Mouse (Mus musculus) heart, embryonic 16.5 days (tissue): ENCODE measurements around the gene Uap1. TPM values are rescaled to one million over a fixed set of nuclear protein-coding genes. Genes with fewer than 3 reads are reported as not detected.

Source experiments
- ATAC-seq: fragments of 200-750 bp; cut with Nextera tagmentation; replicated peaks from 2 replicates; pipeline ENCODE4 v1.8.0; 2017; ENCODE audit warnings: moderate number of reproducible peaks; ENCODE audit not compliant: insufficient read depth, low FRiP score; ENCODE audit errors: extremely low read depth
- H3K27ac ChIP-seq: fragments of 300-500 bp; sonication (generic); 2 replicates; pipeline ENCODE4 v1.5.1; 2014; ENCODE audit warnings: mild to moderate bottlenecking, low read length, control low read depth, moderate library complexity
- H3K27me3 ChIP-seq: fragments of 300-500 bp; sonication (generic); 2 replicates; pipeline ENCODE4 v1.6.1; 2014; ENCODE audit warnings: low read length, mixed read lengths; ENCODE audit not compliant: control insufficient read depth, insufficient read depth
- H3K36me3 ChIP-seq: fragments of 300-500 bp; sonication (generic); 2 replicates; pipeline ENCODE4 v1.6.1; 2014; ENCODE audit not compliant: control insufficient read depth, insufficient read depth
- H3K4me1 ChIP-seq: fragments of 300-500 bp; sonication (generic); 2 replicates; pipeline ENCODE4 v1.6.1; 2014; ENCODE audit warnings: low read length, mixed read lengths; ENCODE audit not compliant: control insufficient read depth, insufficient read depth
- H3K4me2 ChIP-seq: fragments of 300-500 bp; sonication (generic); 2 replicates; pipeline ENCODE4 v1.6.1; 2014; ENCODE audit warnings: low read depth, mild to moderate bottlenecking, control low read depth, low read length
- H3K4me3 ChIP-seq: fragments of 300-500 bp; sonication (generic); 2 replicates; pipeline ENCODE4 v1.5.1; 2014; ENCODE audit warnings: mild to moderate bottlenecking, control low read depth, low read length
- H3K9ac ChIP-seq: fragments of 300-500 bp; sonication (generic); 2 replicates; pipeline ENCODE4 v1.6.1; 2014; ENCODE audit warnings: low read length, control low read depth
- H3K9me3 ChIP-seq: fragments of 300-500 bp; sonication (generic); replicated peaks from 2 replicates; pipeline ENCODE4 v1.6.1; 2016; ENCODE audit warnings: low read length; ENCODE audit not compliant: control insufficient read depth
- WGBS: fragments of 180-500 bp; shearing (Covaris S2); extraction: QIAGEN DNeasy Blood & Tissue Kit; methylation state at CpG from one replicate; pipeline ENCODE4 v1.1.7; 2014; 5-methylcytosine and 5-hydroxymethylcytosine counted together
- polyA plus RNA-seq: library from polyadenylated mRNA; unstranded; fragments of >200 nt; fragmentation: Nextera tagmentation; extraction: Ambion mirVana; gene quantifications from 2 replicates; pipeline ENCODE4 v1.2.1, GENCODE M21; 2015

Uap1 gene
- polyA plus RNA-seq, 1 experiment from 2014 or later, result 48.8 TPM

DNA sequence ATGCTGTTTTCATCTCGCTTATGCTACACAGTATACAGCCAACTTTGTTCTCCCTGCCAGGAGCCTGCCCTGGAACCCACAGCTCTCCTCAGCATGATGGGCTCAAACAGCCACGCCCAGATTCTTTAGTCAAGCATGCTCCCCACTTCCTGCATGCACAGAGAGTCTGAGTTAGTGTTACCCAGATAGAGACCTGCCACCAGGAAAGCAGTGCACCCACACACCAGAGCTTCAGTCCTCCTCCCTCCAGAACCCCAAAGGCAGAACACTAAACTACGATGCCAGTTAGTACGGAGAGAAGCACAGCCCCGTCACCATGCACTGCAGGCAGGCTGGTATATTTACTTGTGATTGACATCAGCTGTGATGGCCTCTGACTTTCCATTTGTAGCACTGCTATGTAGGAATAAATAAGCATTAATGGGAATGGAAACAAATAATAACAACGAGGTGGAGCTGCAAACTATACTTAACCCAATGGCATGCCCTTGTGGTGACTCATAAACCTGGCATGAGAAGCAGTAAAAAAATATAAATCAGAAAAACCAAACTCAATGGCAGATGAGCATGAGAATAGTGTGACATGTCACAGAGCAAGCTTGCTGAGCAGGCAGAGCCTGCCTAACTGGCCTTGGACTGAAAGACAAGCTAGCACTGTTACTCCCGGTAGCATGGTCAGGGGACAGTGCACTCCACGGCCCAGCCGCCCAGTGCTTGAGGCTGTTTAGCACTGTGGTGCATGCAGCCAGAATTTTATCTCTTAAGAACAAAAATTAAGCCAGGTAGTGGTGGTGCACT is 26.9 kb downstream of the Uap1 start:
- no peak for ATAC-seq
- Histone ChIP-seq H3K9me3 (no peaks in the 10 kb centered on the region), H3K9ac (no peak overlapping the region), H3K27ac (no peak overlapping the region), H3K4me2 (no peak overlapping the region), H3K4me1 (peaks cover 7% of the 10 kb centered on the region; the same call in 1 of the 2 replicates), H3K27me3 (no peaks in the 10 kb centered on the region), H3K4me3 (no peak overlapping the region), H3K36me3 (peaks cover 29% of the 10 kb centered on the region)
- 73% methylated on average over 9 of the region's 9 CpGs for WGBS

DNA sequence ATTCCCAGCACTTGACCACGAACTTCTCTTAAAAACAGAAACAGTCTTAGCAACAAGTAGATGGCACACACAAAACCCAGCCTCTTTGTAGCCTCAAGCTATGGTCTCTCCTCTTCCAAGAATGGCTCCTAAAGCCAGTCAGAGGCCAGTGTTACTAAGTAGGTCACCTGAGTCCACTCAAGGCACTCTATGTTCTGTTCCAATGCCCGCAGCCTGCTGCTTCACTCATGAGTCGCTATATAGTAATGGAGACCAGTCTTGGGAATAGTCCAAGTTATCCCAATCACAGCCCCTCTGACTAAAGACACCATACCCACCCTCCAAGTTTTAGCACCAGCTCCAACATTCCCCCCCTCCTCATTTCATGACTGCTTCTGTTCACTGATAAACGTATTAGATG is 29.2 kb downstream of the Uap1 start:
- no peak for ATAC-seq
- H3K9ac ChIP-seq, result no peak overlapping the region
- H3K4me2 ChIP-seq, result no peak overlapping the region
- WGBS, result 84% methylated on average over 4 of the region's 4 CpGs
- no peaks in the 10 kb centered on the region for H3K27me3 ChIP-seq
- H3K36me3 ChIP-seq, result peaks cover 33% of the 10 kb centered on the region
- no peak overlapping the region for H3K4me3 ChIP-seq
- peaks cover 7% of the 10 kb centered on the region; the same call in 1 of the 2 replicates for H3K4me1 ChIP-seq
- H3K27ac ChIP-seq, result no peak overlapping the region
- no peaks in the 10 kb centered on the region for H3K9me3 ChIP-seq

DNA sequence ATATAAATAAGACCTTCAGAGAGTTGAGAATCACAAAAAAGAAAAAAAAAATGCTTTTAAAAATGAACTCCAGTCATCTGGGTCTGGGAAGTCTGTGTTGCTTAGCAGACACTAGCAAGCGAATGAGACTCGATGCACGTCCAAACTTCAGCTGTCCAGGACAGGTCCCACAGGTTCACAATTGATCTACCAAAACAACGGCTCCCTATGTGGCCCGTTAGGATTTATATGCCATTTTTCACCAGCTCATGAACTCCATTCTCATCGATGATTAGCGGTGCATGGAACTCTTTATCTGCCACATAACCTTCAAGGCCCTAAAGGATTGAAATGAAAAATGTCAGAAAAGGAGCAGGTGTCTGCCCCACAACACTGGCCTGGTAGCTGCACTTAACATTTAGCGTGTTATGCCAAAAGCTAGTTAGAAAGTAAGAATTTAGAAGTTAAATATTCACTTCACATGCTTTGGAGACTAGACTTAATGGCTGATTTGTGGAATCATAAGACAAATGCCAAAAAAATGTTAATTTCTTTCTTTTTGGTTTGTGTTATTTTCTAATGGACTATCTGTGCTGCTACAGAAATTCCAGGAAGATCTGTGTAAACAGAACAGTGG is 32.4 kb downstream of the Uap1 start:
- H3K4me1 ChIP-seq, result peaks cover under 1% of the 10 kb centered on the region; the same call in 1 of the 2 replicates
- ATAC-seq, result no peak
- no peaks in the 10 kb centered on the region for H3K27me3 ChIP-seq
- 92% methylated on average over 8 of the region's 8 CpGs for WGBS
- no peak overlapping the region for H3K27ac ChIP-seq
- H3K9ac ChIP-seq, result no peak overlapping the region
- H3K4me3 ChIP-seq, result no peak overlapping the region
- no peak overlapping the region for H3K4me2 ChIP-seq
- no peaks in the 10 kb centered on the region for H3K9me3 ChIP-seq
- H3K36me3 ChIP-seq, result peaks cover 20% of the 10 kb centered on the region; the same call in 1 of the 2 replicates

DNA sequence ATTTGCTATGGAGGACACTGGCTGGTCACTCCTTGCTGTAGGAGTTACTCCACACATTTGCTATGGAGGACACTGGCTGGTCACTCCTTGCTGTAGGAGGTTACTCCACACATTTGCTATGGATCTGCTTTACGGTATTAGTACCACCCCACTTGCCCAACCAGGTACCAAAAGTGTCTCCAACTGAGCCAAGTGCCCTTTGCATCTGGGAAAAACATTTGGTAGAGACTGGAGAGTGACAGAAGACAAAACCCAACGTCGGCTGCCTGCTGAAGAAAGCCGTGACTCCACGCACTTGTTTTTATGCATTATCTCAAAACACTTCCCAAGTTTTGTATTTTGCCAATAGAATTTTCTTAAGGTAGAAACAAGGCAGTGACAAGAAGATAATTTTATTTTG is 33.1 kb downstream of the Uap1 start:
- no peak overlapping the region for H3K4me3 ChIP-seq
- H3K9ac ChIP-seq, result no peak overlapping the region
- H3K4me2 ChIP-seq, result no peak overlapping the region
- H3K4me1 ChIP-seq, result 0 out of 2 replicates have a peak, but pooled peaks cover under 1% of the 10 kb centered on the region
- WGBS, result 94% methylated on average over 5 of the region's 5 CpGs
- H3K27me3 ChIP-seq, result no peaks in the 10 kb centered on the region
- H3K27ac ChIP-seq, result no peak overlapping the region
- ATAC-seq, result no peak
- H3K9me3 ChIP-seq, result no peaks in the 10 kb centered on the region
- H3K36me3 ChIP-seq, result peaks cover 20% of the 10 kb centered on the region; the same call in 1 of the 2 replicates

DNA sequence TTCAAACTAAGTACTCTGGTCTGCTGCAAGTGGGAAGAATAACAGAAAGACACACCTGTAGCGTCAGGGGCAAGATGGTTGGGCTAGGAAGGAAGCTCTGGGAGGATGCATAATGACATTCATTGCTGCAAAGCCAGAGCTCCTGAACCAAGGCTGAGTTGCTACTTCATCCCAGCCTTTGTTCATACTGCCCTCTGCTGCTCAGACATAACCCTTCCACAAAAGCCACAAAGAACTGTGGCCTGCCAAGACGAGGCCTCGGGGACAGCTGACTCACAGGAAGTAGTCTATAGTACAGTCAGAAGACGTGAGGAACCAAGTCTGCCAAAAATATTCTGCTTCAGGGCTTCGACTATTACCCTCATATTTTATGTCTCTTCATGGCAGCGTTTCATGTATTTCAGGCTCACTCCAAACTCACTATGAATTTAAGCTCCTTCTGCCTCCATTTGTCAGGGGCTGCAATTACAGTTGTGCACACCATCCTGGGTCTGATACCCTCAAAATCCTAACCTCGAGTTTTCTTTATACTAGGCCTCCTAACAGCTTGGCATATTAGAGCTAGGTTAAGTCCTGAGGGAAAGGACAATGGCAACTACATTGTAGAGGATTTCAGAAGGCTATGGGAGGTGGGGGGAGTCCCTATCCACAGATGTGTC is 38.3 kb downstream of the Uap1 start:
- 12% methylated on average over 7 of the region's 7 CpGs for WGBS
- Histone ChIP-seq H3K27me3 (no peaks in the 10 kb centered on the region), H3K27ac (peak overlapping the region; percentile 40), H3K9me3 (no peaks in the 10 kb centered on the region), H3K4me3 (no peak overlapping the region), H3K4me2 (no peak overlapping the region), H3K36me3 (no peaks in the 10 kb centered on the region), H3K9ac (no peak overlapping the region), H3K4me1 (0 out of 2 replicates have a peak, but pooled peaks cover 2% of the 10 kb centered on the region)
- ATAC-seq, result peak; percentile 89

DNA sequence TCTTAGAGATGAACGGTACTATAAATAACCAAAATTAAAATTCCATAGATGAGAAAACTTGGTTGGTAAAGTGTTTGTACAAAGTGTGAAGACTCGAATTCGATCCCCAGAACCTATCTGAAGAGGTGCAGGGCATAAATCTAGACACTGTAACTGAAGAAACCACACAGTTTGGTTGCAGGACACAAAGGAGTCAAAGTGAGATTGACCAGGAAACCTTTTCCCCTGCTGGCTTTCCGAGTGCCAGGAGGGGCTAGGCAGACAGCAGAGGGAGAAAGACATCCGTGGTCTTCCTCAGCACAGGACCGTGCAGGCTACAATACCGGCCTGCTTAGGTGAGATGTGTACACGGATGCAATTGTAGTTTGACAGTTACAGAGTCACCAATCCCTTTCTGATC is 40.5 kb downstream of the Uap1 start:
- ATAC-seq, result no peak
- Histone ChIP-seq H3K27ac (no peak overlapping the region), H3K9ac (no peak overlapping the region), H3K27me3 (no peaks in the 10 kb centered on the region), H3K9me3 (no peaks in the 10 kb centered on the region), H3K4me1 (0 out of 2 replicates have a peak, but pooled peaks cover 2% of the 10 kb centered on the region), H3K4me3 (no peak overlapping the region), H3K4me2 (no peak overlapping the region), H3K36me3 (no peaks in the 10 kb centered on the region)
- WGBS, result 80% methylated on average over 8 of the region's 8 CpGs

DNA sequence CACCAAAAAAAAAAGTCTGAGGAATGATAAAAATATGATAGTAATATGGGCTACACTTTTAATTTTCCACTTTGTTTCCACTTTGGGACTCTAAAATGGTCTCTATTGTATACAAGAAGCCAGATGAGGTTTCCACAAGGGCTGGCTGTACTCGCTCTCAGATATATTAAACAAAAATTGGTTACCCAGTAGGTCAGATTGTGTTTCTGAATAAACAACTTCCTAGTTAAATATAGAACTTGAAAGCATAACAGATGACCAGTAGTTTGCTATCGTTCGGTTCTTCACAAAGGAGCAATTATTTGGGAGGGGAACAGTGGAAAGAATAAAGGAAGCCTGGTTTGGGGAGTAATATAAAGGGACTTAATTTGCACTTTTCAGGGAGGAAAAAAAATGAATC is 43.8 kb downstream of the Uap1 start:
- H3K9ac ChIP-seq, result no peak overlapping the region
- H3K4me3 ChIP-seq, result no peak overlapping the region
- no peaks in the 10 kb centered on the region for H3K9me3 ChIP-seq
- no peak overlapping the region for H3K27ac ChIP-seq
- ATAC-seq, result no peak
- no peaks in the 10 kb centered on the region for H3K36me3 ChIP-seq
- no peaks in the 10 kb centered on the region for H3K27me3 ChIP-seq
- H3K4me2 ChIP-seq, result no peak overlapping the region
- WGBS, result 67% methylated on average over 3 of the region's 3 CpGs
- H3K4me1 ChIP-seq, result no peaks in the 10 kb centered on the region

DNA sequence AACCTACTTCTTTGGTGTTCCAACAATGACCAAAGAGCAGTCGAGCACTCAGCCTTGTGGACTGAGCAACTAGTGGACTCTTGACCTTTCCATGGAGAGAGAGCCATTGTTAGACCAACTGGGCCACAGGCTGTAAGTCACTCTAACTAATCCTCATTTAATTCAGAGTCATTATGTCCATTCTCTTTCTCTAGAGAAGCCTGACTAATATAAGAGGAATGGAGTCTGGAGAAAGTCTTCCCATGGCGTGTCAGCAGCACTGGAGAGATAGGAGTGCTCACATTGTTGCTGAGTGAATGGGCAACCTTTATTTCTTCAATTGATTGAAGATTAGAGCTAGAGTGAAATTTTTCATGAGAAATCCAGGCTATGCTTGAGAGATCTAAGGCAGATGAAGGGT is 50.1 kb downstream of the Uap1 start:
- H3K4me3 ChIP-seq, result no peak overlapping the region
- no peak overlapping the region for H3K27ac ChIP-seq
- ATAC-seq, result no peak
- WGBS, result 79% methylated on average over 2 of the region's 2 CpGs
- H3K9ac ChIP-seq, result no peak overlapping the region
- no peaks in the 10 kb centered on the region for H3K9me3 ChIP-seq
- no peaks in the 10 kb centered on the region for H3K27me3 ChIP-seq
- H3K4me2 ChIP-seq, result no peak overlapping the region
- H3K4me1 ChIP-seq, result no peaks in the 10 kb centered on the region
- no peaks in the 10 kb centered on the region for H3K36me3 ChIP-seq

DNA sequence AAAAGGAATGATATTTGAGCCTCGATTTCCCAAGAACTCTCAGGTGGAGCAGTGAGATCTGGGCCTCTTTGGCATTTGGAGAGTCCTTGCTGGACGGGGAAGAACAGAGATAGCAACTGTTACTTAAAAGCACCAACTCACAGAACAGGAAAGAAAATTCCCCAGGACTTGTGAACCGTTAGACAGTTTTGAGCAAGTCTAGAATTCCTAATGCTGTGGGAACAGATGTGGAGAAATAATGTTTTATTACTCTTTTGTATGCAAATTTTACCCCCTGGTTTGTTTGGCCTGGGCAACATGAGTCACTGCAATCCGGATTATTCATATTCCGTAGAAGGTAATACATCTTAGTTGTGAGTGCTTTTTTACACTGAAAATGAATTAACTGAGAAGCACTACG is 61.1 kb downstream of the Uap1 start:
- H3K27ac ChIP-seq, result no peak overlapping the region
- no peaks in the 10 kb centered on the region for H3K27me3 ChIP-seq
- no peak overlapping the region for H3K4me2 ChIP-seq
- WGBS, result 75% methylated on average over 6 of the region's 6 CpGs
- no peaks in the 10 kb centered on the region; the same call in 1 of the 2 replicates for H3K9me3 ChIP-seq
- H3K4me3 ChIP-seq, result no peak overlapping the region
- no peak for ATAC-seq
- H3K9ac ChIP-seq, result no peak overlapping the region
- peaks cover 4% of the 10 kb centered on the region; the same call in 1 of the 2 replicates for H3K4me1 ChIP-seq
- no peaks in the 10 kb centered on the region for H3K36me3 ChIP-seq
